Mouse (Mus musculus) gastrocnemius, postnatal 4 days (tissue): ENCODE results near the gene Creb5. TPM values are rescaled to one million over a fixed set of nuclear protein-coding genes. Genes with fewer than 3 reads are reported as not detected.

Experiments used
- DNase-seq, 2 experiments: peaks; one replicate each; pipeline ENCODE4 v3.0.0; 2021 to 2022; ENCODE audit warnings: low spot score in 2 of 2, mixed read lengths in 2 of 2
- total RNA-seq, 2 experiments: library from RNA; stranded (reverse); gene quantifications; 2 replicates each; pipeline ENCODE4 v1.2.3; 2021

The Creb5 gene
- total RNA-seq, 2 experiments from 2014 or later = 29.0 to 33.0 TPM

- no peak for DNase-seq
Measured at GRCm38 (mm10) chr6:53421345-53421744, 134.3 kb downstream of the Creb5 start.

- DNase-seq = no peak
Measured at GRCm38 (mm10) chr6:53429368-53429767, 142.3 kb downstream of the Creb5 start.

GRCm38 (mm10) chr6:53429891-53430290 is 142.8 kb downstream of the Creb5 start:
- DNase-seq = no peak

- DNase-seq = no peak
Measured at GRCm38 (mm10) chr6:53445862-53446460, 158.9 kb downstream of the Creb5 start.

GRCm38 (mm10) chr6:53447479-53447878 is 160.4 kb downstream of the Creb5 start:
- no peak for DNase-seq

- no peak for DNase-seq
Measured at GRCm38 (mm10) chr6:53448317-53448870, 161.3 kb downstream of the Creb5 start.

- DNase-seq = no peak
Measured at GRCm38 (mm10) chr6:53449437-53450173, 162.5 kb downstream of the Creb5 start.

- DNase-seq = no peak
Measured at GRCm38 (mm10) chr6:53450494-53450893, 163.4 kb downstream of the Creb5 start.

GRCm38 (mm10) chr6:53452240-53452639 is 165.2 kb downstream of the Creb5 start:
- no peak for DNase-seq

GRCm38 (mm10) chr6:53455442-53455841 is 168.4 kb downstream of the Creb5 start:
- no peak for DNase-seq

GRCm38 (mm10) chr6:53456111-53456510 is 169.0 kb downstream of the Creb5 start:
- DNase-seq = no peak

- DNase-seq = no peak
Measured at GRCm38 (mm10) chr6:53459995-53460747, 173.1 kb downstream of the Creb5 start.

- no peak for DNase-seq
Measured at GRCm38 (mm10) chr6:53461056-53461455, 174.0 kb downstream of the Creb5 start.

- DNase-seq = peak in 1 of 2 experiments; percentile 27
Measured at GRCm38 (mm10) chr6:53461775-53462770, 175.0 kb downstream of the Creb5 start.

- no peak for DNase-seq
Measured at GRCm38 (mm10) chr6:53462802-53463201, 175.7 kb downstream of the Creb5 start.

GRCm38 (mm10) chr6:53463261-53463813 is 176.3 kb downstream of the Creb5 start:
- no peak for DNase-seq

- DNase-seq = no peak
Measured at GRCm38 (mm10) chr6:53469204-53469603, 182.1 kb downstream of the Creb5 start.

GRCm38 (mm10) chr6:53469703-53470102 is 182.6 kb downstream of the Creb5 start:
- DNase-seq = no peak

GRCm38 (mm10) chr6:53470559-53470958 is 183.5 kb downstream of the Creb5 start:
- peak in 1 of 2 experiments; percentile 31 for DNase-seq

GRCm38 (mm10) chr6:53470999-53471591 is 184.0 kb downstream of the Creb5 start:
- no peak for DNase-seq
